Mouse (Mus musculus) small intestine, adult 2 months (tissue): ENCODE data around the gene Mymk.

ENCODE experiments used
- CTCF ChIP-seq: fragments of 200-500 bp; IDR thresholded peaks from 2 replicates; pipeline ENCODE4 v1.5.1; 2012; ENCODE audit warnings: low read depth, mild to moderate bottlenecking, control low read depth, inconsistent platforms, low read length, moderate library complexity, mixed read lengths; ENCODE audit not compliant: insufficient replicate concordance, insufficient read length; ENCODE audit errors: extremely low read depth
- POLR2A ChIP-seq: fragments of 200-500 bp; IDR thresholded peaks from 2 replicates; pipeline ENCODE4 v1.6.1; 2012; ENCODE audit warnings: low read depth, mild to moderate bottlenecking, control low read depth, inconsistent platforms, low read length, moderate library complexity

DNA sequence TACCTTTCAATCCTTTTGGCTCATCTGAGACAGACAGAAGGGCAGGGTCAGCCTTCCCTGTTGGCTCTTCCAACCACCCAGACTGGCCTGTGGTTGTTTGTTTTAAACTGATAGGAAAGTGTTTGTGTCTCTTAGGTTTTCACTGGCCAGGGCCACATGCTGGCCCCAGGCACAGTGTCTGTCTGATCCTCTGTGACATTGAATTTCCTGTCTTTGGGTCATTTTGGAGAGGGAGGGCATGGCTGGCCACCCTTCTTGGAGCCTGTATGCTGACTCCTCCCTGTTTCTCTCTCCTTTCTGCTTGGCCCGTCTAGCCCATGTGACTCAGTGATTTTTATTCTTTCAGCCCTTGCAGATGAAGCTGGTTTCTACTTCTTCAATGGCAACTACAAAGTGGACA, 17.3 kb upstream of the Mymk start:
- TF ChIP-seq CTCF (no peak), POLR2A (no peak)
